Mouse (Mus musculus) T-cell, adult 66 days (primary cell): ENCODE data around the gene Rarg. TPM values are rescaled to one million over a fixed set of nuclear protein-coding genes. Genes with fewer than 3 reads are reported as not detected.

ENCODE experiments used
- total RNA-seq, 2 experiments: library from RNA; stranded (reverse); gene quantifications; 3 replicates in 1 of 2; 4 replicates in 1 of 2; pipeline ENCODE4 v1.2.4; 2023

Rarg gene
- 10 to 100 TPM; 44.9 to 62.2 TPM for total RNA-seq

DNA sequence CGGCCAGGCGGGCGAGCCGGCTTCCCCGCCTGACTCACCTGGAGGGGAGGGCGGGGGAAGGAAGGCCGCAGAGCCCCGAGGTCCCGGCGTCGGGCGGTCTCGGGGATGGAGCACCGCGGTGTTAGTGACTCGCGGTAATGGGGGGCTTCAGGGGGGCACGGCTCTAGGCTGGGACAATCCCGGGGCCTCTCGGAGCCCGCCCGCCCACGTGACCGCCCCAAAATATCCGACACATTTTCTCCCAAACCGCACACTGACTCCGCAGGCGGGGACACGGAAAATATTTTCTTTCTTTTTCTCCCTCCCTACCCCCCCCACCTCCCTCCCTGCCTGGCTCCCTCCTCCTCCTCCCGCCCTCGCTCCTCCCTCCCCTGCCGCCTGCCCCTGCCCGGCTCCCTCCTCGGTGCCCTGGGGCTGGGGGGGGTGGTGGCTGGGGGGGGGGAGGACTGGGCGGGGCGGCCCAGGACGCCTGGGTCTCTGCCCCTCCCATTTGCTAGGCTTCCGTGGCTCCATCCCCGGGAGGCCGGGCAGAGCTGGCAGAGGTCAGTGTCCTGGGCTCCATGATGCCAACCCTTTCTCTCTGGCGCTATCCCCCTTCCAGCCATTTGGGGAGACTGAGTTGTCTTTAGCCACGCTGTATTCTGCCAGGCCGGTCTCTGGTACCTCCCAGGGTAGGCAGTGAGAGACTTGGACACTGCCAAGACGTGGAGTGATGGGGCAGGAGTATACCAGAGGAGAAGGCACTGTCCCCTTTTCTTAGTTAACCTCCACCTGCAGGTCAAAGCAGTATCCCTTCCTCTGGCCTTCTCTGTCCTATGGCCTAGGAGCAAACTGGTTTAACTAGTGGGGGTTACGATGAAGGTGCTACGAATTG is at the start of gene Rarg:
Rarg (minus strand) TSS at position 316 of the 874 bp plus-strand sequence.

DNA sequence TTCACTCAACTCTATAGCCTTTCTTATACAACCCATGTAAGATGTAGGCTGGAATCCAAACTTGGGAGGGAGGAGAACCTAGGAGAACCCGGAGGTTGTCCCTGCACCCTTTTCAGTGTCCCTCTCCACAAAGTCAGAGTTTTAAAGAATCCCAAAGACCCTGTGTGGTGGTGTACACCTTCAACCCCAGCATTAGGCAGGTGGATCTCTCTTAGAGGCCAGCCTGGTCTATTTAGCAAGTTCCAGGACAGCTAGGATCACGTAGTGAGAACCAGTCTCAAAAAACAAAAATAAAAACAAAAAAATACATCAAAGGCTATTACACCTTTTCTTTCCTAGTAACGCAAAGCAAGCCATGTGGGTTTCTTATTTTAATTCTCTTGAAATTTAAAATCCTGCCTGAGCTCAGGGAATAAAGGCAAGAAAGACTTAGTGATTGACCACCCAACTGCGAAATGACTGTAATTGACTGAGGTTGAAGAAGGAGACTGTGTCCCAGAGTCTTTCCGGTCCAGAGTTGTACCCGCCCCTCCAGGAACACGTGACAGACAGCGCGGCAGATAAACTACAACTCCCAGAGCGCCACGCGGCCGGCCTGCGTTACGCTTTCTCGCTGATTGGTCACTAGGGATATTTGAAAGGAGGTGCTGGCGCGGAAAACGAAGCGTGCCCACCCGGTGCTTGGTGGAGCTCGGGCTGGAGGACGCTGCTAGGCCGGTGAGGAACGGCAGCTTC is 38.5 kb upstream of the Rarg start, which contains the start of gene Espl1:
Espl1 (plus strand) TSS at position 634 of the 735 bp plus-strand sequence.

DNA sequence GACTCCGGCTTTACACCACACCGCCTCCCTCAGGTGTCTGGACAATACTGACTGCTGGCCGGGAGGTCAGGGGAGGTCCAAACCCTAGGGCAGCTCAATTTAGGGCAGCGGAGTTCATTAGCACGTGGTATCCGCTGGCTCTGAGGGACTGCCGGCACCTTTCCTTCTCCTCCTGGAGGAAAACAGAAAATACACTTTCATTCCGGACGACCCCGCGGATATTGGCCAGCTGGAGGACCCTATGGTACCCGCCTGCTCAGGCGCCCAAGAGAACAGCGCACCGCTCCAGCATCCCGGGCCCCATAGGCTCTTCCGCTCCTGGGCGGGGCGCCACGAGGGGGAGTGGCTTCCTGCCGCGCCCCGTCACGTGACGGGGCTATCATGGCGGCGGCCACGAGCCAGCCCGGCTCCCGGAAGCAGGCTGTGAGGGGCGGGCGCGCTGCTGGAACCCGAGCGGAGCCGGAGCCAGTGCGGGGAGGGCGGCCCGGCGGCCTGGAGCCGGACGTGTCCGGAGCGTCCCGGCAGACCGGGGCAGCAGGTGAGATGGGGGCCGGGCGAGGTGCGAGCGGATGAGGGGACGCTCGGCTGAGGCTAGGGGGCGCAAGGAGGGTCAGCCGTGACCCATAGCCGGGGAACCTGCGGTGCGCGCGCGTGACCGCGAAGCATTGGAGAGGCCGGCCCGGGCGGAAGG is 21.9 kb upstream of the Rarg start, which contains the start of gene Mfsd5:
Mfsd5 (plus strand) TSS at position 363 of the 691 bp plus-strand sequence.

DNA sequence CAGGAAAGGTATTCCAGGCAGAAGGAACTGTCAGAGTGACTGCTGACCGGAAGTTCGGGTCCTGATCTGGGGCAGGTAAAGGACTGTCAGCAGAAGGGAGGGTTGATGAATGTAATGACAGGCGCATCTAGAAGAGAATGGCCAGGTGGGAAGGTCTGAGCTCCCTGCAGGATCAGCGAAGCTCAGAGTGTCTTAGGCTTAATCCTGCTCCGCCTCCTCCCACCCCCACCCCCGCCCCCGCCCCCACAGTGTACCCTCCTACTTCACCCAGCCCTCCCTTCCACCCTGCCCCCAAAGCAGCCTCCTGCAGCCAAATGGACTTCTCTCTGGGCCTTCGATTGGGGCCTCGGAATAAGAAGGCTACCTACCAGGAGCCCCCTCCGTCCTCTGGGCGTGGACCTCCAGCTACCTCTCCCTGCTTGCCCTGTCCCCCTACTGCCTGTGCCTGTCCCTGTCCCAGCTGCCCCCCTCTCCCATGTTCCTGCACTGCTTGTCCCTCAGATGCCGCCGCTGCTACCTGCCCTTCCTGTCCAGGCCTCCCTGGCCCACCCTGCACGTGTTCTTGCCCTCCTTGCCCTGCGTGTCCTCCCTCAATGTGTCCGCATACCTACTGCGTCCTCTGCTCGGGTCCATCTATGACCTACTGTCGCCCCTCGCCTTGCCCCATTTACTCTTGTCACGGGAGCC is 13.1 kb upstream of the Rarg start, which contains the start of gene Gm9918:
Gm9918 (plus strand) TSS at position 290 of the 687 bp plus-strand sequence.

DNA sequence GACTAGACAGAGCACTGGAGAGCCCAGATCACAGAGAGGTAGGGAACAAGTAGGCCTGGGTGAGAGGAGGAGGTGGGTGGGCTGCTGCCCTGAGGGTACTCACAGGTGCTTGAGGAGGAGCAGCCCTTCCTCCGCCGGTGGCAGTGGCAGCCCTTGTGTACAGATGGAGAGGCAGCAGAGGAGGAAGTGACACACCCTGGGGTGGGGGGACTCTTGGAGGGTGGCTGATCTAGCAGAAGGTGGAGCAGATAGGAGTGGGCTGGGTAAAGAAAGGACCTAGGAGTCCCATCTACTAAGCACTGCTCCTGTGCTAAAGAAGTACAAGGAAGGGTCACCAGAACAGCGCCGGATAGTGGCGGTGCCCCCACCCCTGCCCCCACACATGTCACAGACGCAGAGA is 25.6 kb downstream of the Rarg start, which contains the start of gene Itgb7:
Itgb7 (minus strand) TSS at position 197 of the 400 bp plus-strand sequence.

DNA sequence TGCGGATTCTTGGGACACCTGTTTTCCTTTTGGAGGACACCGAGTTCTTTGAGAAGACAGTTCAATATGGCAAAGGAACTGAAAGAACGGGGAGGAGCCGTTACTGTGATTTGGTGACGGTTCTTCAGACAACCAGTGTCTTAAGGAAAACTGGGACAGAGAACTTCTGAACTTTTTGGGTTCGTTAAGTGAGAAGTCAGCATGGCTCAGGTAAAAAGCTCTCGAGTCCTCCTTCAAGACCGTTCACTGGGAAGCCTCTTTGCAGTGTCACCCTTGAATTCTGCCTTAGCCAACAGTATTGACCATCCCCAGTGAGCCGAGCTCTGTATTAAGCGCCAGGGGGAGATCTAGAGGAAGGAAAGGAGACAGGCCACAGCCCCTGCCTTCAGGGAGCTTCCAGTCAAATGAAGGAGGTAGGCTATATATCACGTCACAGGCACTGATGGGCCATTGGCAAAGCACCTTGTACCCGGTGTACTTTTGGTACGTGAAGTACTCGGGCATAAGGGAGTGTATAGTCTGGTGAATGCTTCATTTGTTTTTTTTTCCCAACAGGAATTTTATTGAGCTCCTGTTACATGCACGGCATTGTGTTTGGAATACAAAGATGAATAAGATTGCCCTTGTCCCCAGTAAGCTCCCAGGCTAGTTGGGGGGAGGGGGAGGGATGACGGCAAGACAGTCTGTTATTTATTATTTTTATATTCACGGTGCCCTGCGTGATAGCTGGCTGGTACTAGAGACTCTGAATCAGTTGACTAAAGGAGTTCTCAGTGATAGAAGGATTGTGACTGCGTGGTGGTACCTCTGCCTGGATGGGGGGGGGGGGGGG is 52.4 kb downstream of the Rarg start, which contains the start of gene Csad:
Csad (minus strand) TSS at position 51 of the 832 bp plus-strand sequence.

DNA sequence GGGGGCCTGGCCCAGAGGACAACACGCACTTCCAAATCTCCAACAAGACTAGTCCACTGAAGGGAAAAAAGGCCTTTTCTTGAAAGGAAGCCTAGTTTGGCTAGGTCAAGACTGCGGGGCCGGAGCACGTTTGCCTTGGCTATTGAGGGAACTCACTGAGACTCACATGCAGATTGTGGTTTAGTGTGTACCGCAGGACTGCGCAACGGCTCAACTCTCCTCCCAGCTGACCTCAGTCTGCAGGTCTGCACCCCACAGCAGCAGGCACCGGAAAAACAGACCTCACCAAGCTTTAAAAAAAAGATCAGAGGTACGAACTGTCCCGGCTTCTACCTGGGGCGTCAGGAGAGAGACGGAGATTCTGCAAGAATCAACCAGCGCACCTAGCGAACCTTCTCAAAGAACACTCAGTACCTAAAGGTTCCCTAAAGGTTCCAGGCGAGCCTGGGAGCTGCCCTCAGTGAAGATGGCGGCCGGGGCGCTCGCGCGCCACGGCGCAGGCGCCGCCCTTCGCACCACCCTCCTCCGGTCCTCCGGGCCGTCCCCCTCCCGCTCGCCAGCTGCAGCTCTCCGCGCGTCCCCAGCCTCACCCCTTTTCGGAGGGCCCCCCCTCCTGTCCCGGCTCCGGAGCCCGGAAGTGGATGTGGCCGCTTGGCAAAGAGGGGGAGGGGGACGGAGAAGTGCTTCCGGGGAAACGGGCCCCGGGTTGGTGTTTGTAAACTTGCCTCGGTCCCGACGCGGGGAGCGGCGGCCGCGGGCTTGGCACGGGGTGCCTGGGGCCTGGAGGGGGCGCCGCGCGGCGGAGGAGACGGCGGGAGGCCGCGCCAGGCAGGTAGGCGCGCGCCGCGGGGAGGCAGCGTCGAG is 54.1 kb downstream of the Rarg start, which contains the start of gene Zfp740:
Zfp740 (plus strand) TSS at position 279 of the 864 bp plus-strand sequence.

Other genes with a start within 250 kb of the Rarg start
- gene Krt18, start 229.3 kb downstream of the Rarg start, total RNA-seq = not detected
- gene Eif4b, start 183.7 kb downstream of the Rarg start, total RNA-seq = 100 to 1,000 TPM; 277 to 279 TPM
- gene Tns2, start 157.1 kb downstream of the Rarg start, total RNA-seq = under 1 TPM; 0.26 to 0.83 TPM
- 10 to 100 TPM; 38.3 to 44.1 TPM for gene Spryd3, start 121.3 kb downstream of the Rarg start, total RNA-seq
- gene Igfbp6, start 113.2 kb downstream of the Rarg start, total RNA-seq = not detected
- gene Soat2, start 107.0 kb downstream of the Rarg start, total RNA-seq = 1 to 10 TPM; 4.5 to 5.7 TPM
- gene Zfp740, start 54.3 kb downstream of the Rarg start, total RNA-seq = 100 to 1,000 TPM; 112 to 129 TPM
- gene Csad, start 52.8 kb downstream of the Rarg start, total RNA-seq = 10 to 100 TPM; 17.9 to 23.6 TPM
- 100 to 1,000 TPM; 699 to 803 TPM for gene Itgb7, start 25.6 kb downstream of the Rarg start, total RNA-seq
- not detected for gene Gm9918, start 13.0 kb upstream of the Rarg start, total RNA-seq
- gene Mfsd5, start 21.9 kb upstream of the Rarg start, total RNA-seq = 10 to 100 TPM; 35.3 to 39.6 TPM
- gene Espl1, start 38.7 kb upstream of the Rarg start, total RNA-seq = 1 to 10 TPM; 5.4 to 6.7 TPM
- 100 to 1,000 TPM; 523 to 527 TPM for gene Pfdn5, start 68.6 kb upstream of the Rarg start, total RNA-seq
- 10 to 100 TPM; 65.7 to 81.3 TPM for gene Myg1, start 74.2 kb upstream of the Rarg start, total RNA-seq
- gene Aaas, start 93.3 kb upstream of the Rarg start, total RNA-seq = 10 to 100 TPM; 39.7 to 48.7 TPM
- gene Sp7, start 109.7 kb upstream of the Rarg start, total RNA-seq = not detected
- 100 to 1,000 TPM; 143 to 147 TPM for gene Sp1, start 148.6 kb upstream of the Rarg start, total RNA-seq
- gene Amhr2, start 187.8 kb upstream of the Rarg start, total RNA-seq = 1 to 10 TPM in 1 of 2 experiments, under 1 TPM in 1; 0.84 to 8.0 TPM
- gene Prr13, start 201.5 kb upstream of the Rarg start, total RNA-seq = 10 to 100 TPM; 53.6 to 64.7 TPM
- 100 to 1,000 TPM; 782 to 825 TPM for gene Pcbp2, start 213.0 kb upstream of the Rarg start, total RNA-seq
- gene Gm10337, start 246.2 kb upstream of the Rarg start, total RNA-seq = 10 to 100 TPM; 16.4 to 31.6 TPM